Mouse (Mus musculus) adrenal gland, postnatal 25 days (tissue): ENCODE results near the gene Asgr2. TPM values are rescaled to one million over a fixed set of nuclear protein-coding genes. Genes with fewer than 3 reads are reported as not detected.
"Not testable (repeated sequence)": the region's sequence is repeated elsewhere in the genome, so short reads cannot be mapped to it uniquely, and the experiment has no call there.

ENCODE experiments used
- DNase-seq: peaks from one replicate; pipeline ENCODE4 v3.0.0; 2021; ENCODE audit warnings: mixed read lengths
- total RNA-seq: library from RNA; stranded (reverse); gene quantifications from 2 replicates; pipeline ENCODE4 v1.2.3, GENCODE M21; 2021

The Asgr2 gene
- total RNA-seq, 1 experiment from 2014 or later = 2.9 TPM

DNA sequence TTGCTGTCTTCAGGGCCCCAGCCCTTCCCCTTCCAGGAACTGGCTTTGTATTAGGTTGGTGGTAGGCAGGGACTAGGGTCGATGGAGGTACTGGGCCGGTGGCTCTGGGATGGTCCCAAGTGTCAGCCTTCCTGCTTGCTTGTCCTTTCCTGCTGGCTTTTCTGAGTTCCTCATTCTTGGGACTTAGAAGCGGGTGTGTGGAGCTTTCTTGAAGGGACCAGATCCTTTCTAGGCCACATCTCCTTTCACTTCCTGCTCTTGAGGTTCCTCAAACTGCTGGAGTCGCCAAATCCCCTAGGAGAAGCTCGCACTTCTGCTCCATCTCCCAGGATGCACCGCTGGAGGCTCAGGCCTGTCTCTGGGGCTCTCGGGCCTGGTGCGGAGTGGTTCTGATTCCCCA is 7.9 kb upstream of the Asgr2 start:
- DNase-seq = no peak

DNA sequence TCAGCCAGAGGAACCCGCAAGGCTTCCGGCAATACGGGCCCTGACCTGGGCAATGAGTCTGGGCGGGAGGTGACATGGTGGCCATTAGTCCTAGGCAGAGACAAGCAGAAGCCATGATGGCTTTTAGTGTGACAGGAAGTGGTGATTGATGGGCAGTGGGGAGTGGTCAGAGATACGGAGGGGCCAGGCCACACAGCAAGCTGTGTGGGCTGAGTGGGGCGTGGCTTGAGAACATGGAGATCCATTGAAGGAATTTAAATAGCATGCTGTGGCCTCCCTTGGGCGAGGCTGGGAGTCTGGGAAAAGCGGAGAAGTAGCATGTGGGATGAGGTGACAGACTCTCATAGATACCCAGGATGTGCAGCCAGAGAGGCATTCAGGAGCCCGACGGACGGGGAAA is 5.0 kb downstream of the Asgr2 start:
- no peak for DNase-seq

DNA sequence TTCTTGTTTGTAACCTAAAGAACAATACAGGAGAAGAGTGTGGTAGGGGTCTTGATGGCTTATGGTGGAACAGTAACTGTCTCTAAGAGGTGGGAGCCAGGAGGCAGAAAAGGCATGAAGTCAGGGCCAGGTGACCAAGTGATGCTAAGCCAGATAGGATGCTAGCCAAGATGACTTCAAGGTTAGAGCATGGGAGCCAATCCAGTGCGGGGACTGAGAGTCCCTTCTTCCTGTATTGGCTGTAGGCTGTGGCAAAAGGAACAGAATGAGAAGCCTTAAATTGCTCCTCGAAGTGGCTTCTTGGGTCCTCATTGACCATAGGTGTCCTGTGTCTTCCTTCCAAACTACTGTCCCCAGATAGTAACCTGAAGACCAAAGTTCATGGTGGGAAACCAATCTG is 6.7 kb downstream of the Asgr2 start:
- no peak for DNase-seq

DNA sequence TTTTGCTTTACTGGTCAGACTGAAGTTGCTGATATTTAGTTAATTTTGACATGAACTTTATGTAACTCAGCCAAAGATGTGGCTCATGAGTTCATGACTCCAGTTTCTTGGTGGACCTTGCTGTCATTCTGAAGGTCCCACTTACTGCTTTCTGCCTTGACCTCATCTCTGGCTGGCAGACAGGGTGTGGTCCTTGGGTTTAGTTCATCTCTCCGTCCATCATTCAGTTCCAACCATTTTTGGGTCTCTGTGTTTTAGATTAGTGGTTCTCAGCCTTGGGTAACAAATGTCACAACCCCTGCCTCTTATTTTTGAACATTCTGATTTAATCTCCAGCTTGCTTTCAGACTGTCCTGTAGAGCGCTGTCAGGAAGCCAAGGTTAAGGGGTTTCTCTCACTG is 7.4 kb downstream of the Asgr2 start:
- no peak for DNase-seq

DNA sequence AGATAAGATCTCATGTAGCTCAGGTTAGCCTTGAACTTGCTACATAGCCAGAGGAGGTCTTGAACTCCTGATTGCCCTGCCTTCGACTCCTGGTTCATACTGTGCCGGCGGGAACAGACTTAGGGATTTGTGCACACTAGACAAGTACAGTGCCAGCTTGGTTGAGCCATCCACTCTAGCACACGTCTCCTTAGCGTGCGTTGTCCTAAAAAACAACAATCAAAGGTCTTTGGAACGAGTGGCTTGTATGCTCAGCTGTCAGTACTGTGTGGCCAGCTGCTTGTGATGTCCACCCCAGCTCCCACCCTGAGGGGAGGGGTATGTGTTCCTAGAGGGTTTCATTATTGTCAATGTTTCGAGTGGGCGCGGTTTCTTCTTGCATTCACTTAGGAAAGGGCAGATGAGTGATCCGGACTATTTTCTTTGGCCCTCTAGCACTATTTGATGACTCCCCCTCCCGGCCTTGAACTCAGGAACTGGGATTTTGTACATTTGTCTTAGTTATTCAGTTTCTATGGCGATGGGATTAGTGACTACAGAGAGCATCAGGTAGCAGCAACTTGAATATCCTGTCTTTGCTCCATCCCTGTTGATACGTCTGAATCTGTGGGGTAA is 11.4 kb downstream of the Asgr2 start:
- DNase-seq = no peak

DNA sequence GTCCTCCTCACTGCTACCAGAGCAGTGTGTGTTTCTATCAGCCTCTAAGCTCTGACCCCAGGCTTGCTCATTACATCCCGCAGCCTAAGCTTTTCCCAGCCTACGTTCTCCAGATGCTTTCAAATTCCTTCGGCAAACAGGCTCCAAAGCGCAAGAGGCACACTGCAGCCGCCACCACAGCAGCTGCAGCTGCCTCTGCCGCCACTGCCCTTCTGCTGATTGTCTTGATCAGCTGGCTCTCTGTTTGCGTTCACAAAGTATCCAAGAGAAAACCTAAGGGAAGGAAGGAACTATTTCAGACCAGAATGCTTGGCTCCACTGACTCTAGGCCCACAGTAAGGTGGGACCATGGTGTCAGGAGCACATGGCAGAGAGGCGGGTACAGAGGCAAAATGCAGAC is 14.6 kb downstream of the Asgr2 start:
- no peak for DNase-seq

DNA sequence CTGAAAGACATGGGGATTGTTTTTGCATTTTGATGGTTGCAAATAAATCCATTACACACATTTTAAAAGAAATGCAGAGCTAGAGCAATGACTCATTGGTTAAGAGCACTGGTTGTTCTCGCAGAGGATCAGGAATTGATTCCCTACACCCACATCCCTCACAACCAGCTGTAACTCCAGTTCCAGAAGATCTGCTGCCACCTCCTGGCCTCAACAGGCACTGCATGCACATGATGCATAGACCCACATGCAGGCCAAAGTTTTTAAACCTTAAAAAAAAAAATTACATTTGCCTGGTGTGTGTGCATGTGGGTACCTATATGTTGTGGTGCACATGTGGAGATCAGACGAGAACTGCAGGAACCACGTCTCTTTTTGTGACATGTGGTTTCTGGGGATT is 17.7 kb downstream of the Asgr2 start:
- peak; percentile 33 for DNase-seq

DNA sequence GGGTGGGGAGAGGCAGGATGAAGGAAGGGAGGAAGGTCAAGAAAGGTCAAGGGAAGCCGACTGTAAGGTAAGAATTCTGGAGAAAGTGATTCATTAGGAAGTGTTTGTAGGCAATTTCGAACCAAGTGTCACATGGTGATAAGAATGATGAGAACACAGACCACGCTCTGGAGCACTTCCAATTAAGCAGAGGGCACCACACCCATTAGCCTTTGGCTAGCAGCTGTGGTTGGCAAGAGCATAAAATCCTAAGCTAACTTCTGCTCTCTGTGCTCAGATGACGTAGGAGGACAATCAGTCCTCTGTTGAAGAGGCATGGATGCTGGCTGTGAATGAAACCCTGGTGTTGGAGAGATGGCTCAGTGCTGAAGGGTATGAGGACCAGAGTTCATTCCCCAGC is 22.1 kb downstream of the Asgr2 start:
- DNase-seq = no peak

DNA sequence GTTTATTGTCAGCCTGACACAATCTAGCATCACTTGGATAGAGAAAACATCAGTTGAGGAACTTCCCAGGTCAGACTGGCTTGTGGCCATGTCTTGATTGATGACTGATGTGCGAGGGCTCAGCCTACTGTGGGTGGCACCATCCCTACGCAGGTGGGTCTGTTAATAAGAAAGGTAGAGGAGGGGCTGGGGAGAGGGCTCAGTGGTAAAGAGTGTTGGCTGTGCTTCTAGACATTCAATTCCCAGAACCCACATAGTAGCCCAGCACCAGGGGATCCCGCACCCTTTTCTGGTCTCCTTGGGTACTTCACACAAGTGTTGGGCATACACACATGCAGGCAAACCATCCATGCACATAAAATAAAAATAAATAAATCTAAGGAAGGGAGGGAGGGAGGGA is 23.5 kb downstream of the Asgr2 start:
- DNase-seq = no peak

DNA sequence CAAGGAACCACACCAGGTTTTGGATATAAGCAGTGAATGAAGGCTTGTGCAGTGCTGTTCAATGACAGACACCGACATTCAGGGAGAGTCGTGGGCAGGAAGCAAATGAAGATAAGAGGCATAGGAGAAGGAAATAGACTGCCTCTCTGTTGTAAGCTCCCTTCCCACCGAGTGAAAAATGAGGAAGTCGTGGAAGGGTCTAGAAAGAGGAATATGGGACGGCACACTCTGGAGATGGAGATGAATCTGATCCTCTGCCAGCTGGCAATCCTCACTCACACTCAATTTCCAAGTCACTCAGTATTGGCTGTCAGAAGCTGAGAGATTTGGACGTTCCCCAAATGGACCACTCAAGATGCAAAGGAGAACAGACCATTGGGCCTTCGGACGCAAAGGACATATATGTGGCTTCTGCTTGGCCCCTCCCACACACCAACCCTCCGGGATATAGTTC is 37.5 kb downstream of the Asgr2 start, which contains the start of gene Mgl2:
Gene Mgl2, plus strand, starts transcription at position 404 of the 454 bp plus-strand sequence.
- no peak for DNase-seq

DNA sequence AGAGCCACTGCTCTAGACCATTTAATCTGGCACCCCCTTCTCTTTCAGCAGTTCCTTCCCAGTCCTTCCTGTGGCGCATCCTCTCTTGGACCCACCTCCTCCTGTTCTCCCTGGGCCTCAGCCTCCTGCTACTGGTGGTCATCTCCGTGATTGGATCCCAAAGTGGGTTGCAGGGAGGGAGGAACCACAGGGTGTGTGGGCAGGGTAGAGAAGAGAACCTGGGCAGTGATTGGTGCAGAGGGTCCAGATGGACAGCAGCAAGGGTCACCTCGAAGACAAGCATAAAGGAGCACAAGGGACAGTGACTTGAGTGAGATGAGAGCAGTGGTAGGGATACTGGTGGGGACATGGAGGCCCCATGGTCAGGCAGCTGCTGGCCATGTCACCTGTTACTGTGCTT is 42.6 kb downstream of the Asgr2 start:
- DNase-seq = not testable (repeated sequence)

DNA sequence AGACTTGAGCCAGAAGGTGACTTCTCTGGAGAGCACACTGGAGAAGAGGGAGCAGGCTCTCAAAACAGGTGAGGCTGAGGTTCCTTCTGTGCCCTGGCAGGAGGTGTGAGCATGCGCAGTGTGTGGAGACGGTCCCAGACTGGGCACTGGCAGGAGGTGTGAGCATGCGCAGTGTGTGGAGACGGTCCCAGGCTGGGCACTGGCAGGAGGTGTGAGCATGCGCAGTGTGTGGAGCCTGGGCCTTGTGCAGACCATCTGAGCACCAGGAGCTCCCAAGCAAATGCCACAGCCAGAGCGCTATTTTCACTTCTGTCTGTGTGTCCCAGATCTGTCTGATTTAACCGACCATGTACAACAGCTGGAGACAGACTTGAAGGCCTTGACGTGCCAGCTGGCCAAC is 43.5 kb downstream of the Asgr2 start:
- DNase-seq = not testable (repeated sequence)

DNA sequence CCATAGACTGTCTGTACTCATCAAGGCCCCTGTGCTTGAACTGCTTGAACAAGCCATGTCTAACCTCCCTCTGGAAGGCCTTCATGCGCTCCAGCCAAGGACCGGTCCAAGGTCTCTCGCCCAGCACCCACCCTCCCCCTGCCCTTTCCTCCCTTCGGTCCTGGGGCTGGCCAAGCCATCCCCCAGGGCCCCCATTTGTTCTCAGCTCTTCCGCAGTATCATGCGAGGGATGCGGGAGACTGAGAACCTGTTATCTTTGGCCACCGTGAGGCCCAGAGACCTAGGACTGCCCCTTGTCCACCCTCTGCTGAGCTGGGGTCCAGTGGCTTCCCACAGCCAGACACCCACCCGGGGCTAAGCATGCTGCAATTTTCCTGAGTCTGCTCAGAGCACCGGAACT is 46.7 kb downstream of the Asgr2 start:
- no peak for DNase-seq

DNA sequence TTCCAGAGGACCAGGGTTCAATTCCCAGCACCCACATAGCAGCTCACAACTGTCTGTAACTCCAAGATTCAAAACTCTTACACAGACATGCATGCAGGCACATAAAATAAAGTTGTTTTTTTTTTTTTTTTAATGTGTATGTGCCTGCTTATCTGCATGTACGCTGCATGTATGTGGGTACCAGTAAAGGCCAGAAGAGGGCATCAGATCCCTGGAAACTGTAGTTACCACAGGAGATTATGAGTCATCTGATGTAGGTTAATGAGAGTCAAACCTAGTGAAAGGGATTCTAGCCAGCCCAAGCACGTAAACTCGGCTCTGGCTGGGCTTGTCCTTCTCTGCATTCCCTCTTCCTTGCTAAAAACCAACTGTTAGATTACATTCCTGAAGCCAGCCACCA is 58.6 kb downstream of the Asgr2 start:
- DNase-seq = no peak

Other genes with a start within 250 kb of the Asgr2 start
- 43.8 and 52.9 TPM in 2 replicates for gene Plscr3, start 246.3 kb upstream of the Asgr2 start, total RNA-seq
- not detected in 2 replicates for gene Tnk1, start 233.9 kb upstream of the Asgr2 start, total RNA-seq
- gene Tmem95, start 214.6 kb upstream of the Asgr2 start, total RNA-seq = not detected in 2 replicates
- gene Kctd11, start 211.2 kb upstream of the Asgr2 start, total RNA-seq = 4.4 and 4.9 TPM in 2 replicates
- gene Acap1, start 197.1 kb upstream of the Asgr2 start, total RNA-seq = 0.30 TPM in 1 of 2 replicates, not detected in the other
- 1.2 and 2.6 TPM in 2 replicates for gene 2810408A11Rik, start 191.7 kb upstream of the Asgr2 start, total RNA-seq
- gene Neurl4, start 191.6 kb upstream of the Asgr2 start, total RNA-seq = 52.4 and 55.5 TPM in 2 replicates
- gene Gps2, start 178.8 kb upstream of the Asgr2 start, total RNA-seq = 62.5 and 70.2 TPM in 2 replicates
- 542 and 558 TPM in 2 replicates for gene Eif5a, start 170.7 kb upstream of the Asgr2 start, total RNA-seq
- 14.1 and 14.8 TPM in 2 replicates for gene Ybx2, start 156.8 kb upstream of the Asgr2 start, total RNA-seq
- 42.6 and 48.6 TPM in 2 replicates for gene Slc2a4, start 144.5 kb upstream of the Asgr2 start, total RNA-seq
- 0.52 TPM in 1 of 2 replicates, not detected in the other for gene Cldn7, start 127.9 kb upstream of the Asgr2 start, total RNA-seq
- 123 and 141 TPM in 2 replicates for gene Ctdnep1, start 111.5 kb upstream of the Asgr2 start, total RNA-seq
- gene Elp5, start 110.1 kb upstream of the Asgr2 start, total RNA-seq = 71.1 and 76.1 TPM in 2 replicates
- gene Gabarap, start 101.5 kb upstream of the Asgr2 start, total RNA-seq = 406 and 407 TPM in 2 replicates
- gene Phf23, start 96.9 kb upstream of the Asgr2 start, total RNA-seq = 55.7 and 64.6 TPM in 2 replicates
- 19.6 and 22.3 TPM in 2 replicates for gene Dvl2, start 92.0 kb upstream of the Asgr2 start, total RNA-seq
- gene Acadvl, start 77.2 kb upstream of the Asgr2 start, total RNA-seq = 391 and 422 TPM in 2 replicates
- gene Dlg4, start 75.7 kb upstream of the Asgr2 start, total RNA-seq = 30.7 and 31.0 TPM in 2 replicates
- gene Asgr1, start 38.6 kb upstream of the Asgr2 start, total RNA-seq = 0.91 and 3.4 TPM in 2 replicates
- 2.2 and 2.6 TPM in 2 replicates for gene Mgl2, start 37.7 kb downstream of the Asgr2 start, total RNA-seq
- 0.81 and 2.0 TPM in 2 replicates for gene Clec10a, start 63.6 kb downstream of the Asgr2 start, total RNA-seq
- gene Slc16a11, start 120.1 kb downstream of the Asgr2 start, total RNA-seq = 2.4 TPM in 1 of 2 replicates, not detected in the other
- 3.7 and 4.9 TPM in 2 replicates for gene Slc16a13, start 128.4 kb downstream of the Asgr2 start, total RNA-seq
- gene Bcl6b, start 137.2 kb downstream of the Asgr2 start, total RNA-seq = 12.2 and 20.5 TPM in 2 replicates
- gene 0610010K14Rik, start 145.3 kb downstream of the Asgr2 start, total RNA-seq = 45.8 and 59.1 TPM in 2 replicates
- 7.1 and 7.2 TPM in 2 replicates for gene Gm21988, start 147.2 kb downstream of the Asgr2 start, total RNA-seq
- 271 and 305 TPM in 2 replicates for gene Rnasek, start 147.2 kb downstream of the Asgr2 start, total RNA-seq
- gene Alox12, start 162.7 kb downstream of the Asgr2 start, total RNA-seq = 1.5 and 1.8 TPM in 2 replicates
- gene Alox12e, start 230.0 kb downstream of the Asgr2 start, total RNA-seq = not detected in 2 replicates